Mouse (Mus musculus) intestine, embryonic 15.5 days (tissue): ENCODE data around the gene Zfp1. TPM values are rescaled to one million over a fixed set of nuclear protein-coding genes. Genes with fewer than 3 reads are reported as not detected.
A peak's percentile ranks its signal among the peaks of the same experiment; 100 is the strongest.

Source experiments
- ATAC-seq: fragments of 200-750 bp; cut with Nextera tagmentation; 2 replicates; pipeline ENCODE4 v1.8.0; 2017; ENCODE audit warnings: moderate TSS enrichment, moderate library complexity
- H3K27ac ChIP-seq: fragments of 300-500 bp; sonication (generic); 2 replicates; pipeline ENCODE4 v1.5.1; 2015; ENCODE audit warnings: mild to moderate bottlenecking, inconsistent platforms
- H3K27me3 ChIP-seq: fragments of 300-500 bp; sonication (generic); replicated peaks from 2 replicates; pipeline ENCODE4 v1.6.1; 2015; ENCODE audit warnings: inconsistent platforms
- H3K36me3 ChIP-seq: fragments of 300-500 bp; sonication (generic); 2 replicates; pipeline ENCODE4 v1.6.1; 2015; ENCODE audit warnings: inconsistent platforms
- H3K4me1 ChIP-seq: fragments of 300-500 bp; sonication (generic); replicated peaks from 2 replicates; pipeline ENCODE4 v1.6.1; 2015; ENCODE audit warnings: inconsistent platforms
- H3K4me2 ChIP-seq: fragments of 300-500 bp; sonication (generic); replicated peaks from 2 replicates; pipeline ENCODE4 v1.6.1; 2015; ENCODE audit warnings: mild to moderate bottlenecking, inconsistent platforms
- H3K4me3 ChIP-seq: fragments of 300-500 bp; sonication (generic); replicated peaks from 2 replicates; pipeline ENCODE4 v1.5.1; 2015; ENCODE audit warnings: inconsistent platforms
- H3K9ac ChIP-seq: fragments of 300-500 bp; sonication (generic); 2 replicates; pipeline ENCODE4 v1.6.1; 2015; ENCODE audit warnings: inconsistent platforms
- H3K9me3 ChIP-seq: fragments of 300-500 bp; sonication (generic); 2 replicates; pipeline ENCODE4 v1.6.1; 2016; ENCODE audit warnings: inconsistent platforms
- WGBS: fragments of 180-500 bp; shearing (Covaris S2); methylation state at CpG from one replicate; pipeline ENCODE4 v1.1.7; 2015; 5-methylcytosine and 5-hydroxymethylcytosine counted together
- polyA plus RNA-seq: library from polyadenylated mRNA; unstranded; fragments of >200 nt; fragmentation: Nextera tagmentation; extraction: Ambion mirVana; gene quantifications from 2 replicates; pipeline ENCODE4 v1.2.1, GENCODE M21; 2015

Gene Zfp1
- polyA plus RNA-seq, 1 experiment from 2014 or later = 14.9 TPM

GRCm38 (mm10) chr8:111645715-111646114 is 2.5 kb downstream of the Zfp1 start:
- ATAC-seq = no peak
- whole genome bisulfite sequencing = 95% methylated on average over 8 of the region's 8 CpGs

GRCm38 (mm10) chr8:111648834-111649233 is 5.6 kb downstream of the Zfp1 start:
- no peaks in the 10 kb centered on the region for H3K36me3 ChIP-seq
- H3K9me3 ChIP-seq = no peaks in the 10 kb centered on the region
- H3K27ac ChIP-seq = no peak overlapping the region
- H3K9ac ChIP-seq = no peak overlapping the region
- 72% methylated on average over 2 of the region's 2 CpGs for WGBS
- H3K4me1 ChIP-seq = no peaks in the 10 kb centered on the region
- ATAC-seq = no peak
- H3K27me3 ChIP-seq = no peaks in the 10 kb centered on the region
- no peak overlapping the region for H3K4me2 ChIP-seq
- no peak overlapping the region for H3K4me3 ChIP-seq

More at GRCm38 (mm10) chr8:111645715-111646114, 2.5 kb downstream of the Zfp1 start:
- Histone ChIP-seq H3K4me3 (no peak overlapping the region), H3K36me3 (no peaks in the 10 kb centered on the region), H3K4me1 (peaks cover 7% of the 10 kb centered on the region), H3K9ac (no peak overlapping the region), H3K9me3 (no peaks in the 10 kb centered on the region), H3K4me2 (no peak overlapping the region), H3K27ac (no peak overlapping the region), H3K27me3 (no peaks in the 10 kb centered on the region)

GRCm38 (mm10) chr8:111650651-111651050 is 7.5 kb downstream of the Zfp1 start:
- 93% methylated on average over 3 of the region's 3 CpGs for whole genome bisulfite sequencing
- no peaks in the 10 kb centered on the region for H3K27me3 ChIP-seq

GRCm38 (mm10) chr8:111653524-111653923 is 10.3 kb downstream of the Zfp1 start:
- H3K4me2 ChIP-seq = no peak overlapping the region
- ATAC-seq = no peak
- H3K4me3 ChIP-seq = no peak overlapping the region
- no peaks in the 10 kb centered on the region for H3K4me1 ChIP-seq
- no peaks in the 10 kb centered on the region for H3K9me3 ChIP-seq
- no peaks in the 10 kb centered on the region for H3K36me3 ChIP-seq
- H3K9ac ChIP-seq = no peak overlapping the region
- WGBS = 94% methylated on average over 2 of the region's 2 CpGs
- no peak overlapping the region for H3K27ac ChIP-seq
- H3K27me3 ChIP-seq = no peaks in the 10 kb centered on the region

More at GRCm38 (mm10) chr8:111650651-111651050, 7.5 kb downstream of the Zfp1 start:
- H3K4me1 ChIP-seq = no peaks in the 10 kb centered on the region
- ATAC-seq = no peak
- H3K36me3 ChIP-seq = no peaks in the 10 kb centered on the region
- H3K4me2 ChIP-seq = no peak overlapping the region
- no peak overlapping the region for H3K9ac ChIP-seq
- H3K27ac ChIP-seq = no peak overlapping the region
- no peak overlapping the region for H3K4me3 ChIP-seq
- no peaks in the 10 kb centered on the region for H3K9me3 ChIP-seq

GRCm38 (mm10) chr8:111657312-111657854 is 14.2 kb downstream of the Zfp1 start:
- Histone ChIP-seq H3K9ac (no peak overlapping the region), H3K4me1 (no peaks in the 10 kb centered on the region), H3K27me3 (no peaks in the 10 kb centered on the region), H3K27ac (no peak overlapping the region), H3K4me2 (no peak overlapping the region), H3K36me3 (no peaks in the 10 kb centered on the region), H3K9me3 (no peaks in the 10 kb centered on the region), H3K4me3 (no peak overlapping the region)
- ATAC-seq = no peak
- WGBS = 68% methylated on average over 1 of the region's 1 CpGs

GRCm38 (mm10) chr8:111658819-111659423 is 15.7 kb downstream of the Zfp1 start:
- 0 out of 2 replicates have a peak, but pooled peaks have one; percentile 45 for ATAC-seq
- no peak overlapping the region for H3K9ac ChIP-seq
- H3K4me3 ChIP-seq = no peak overlapping the region
- no peaks in the 10 kb centered on the region for H3K27me3 ChIP-seq
- H3K9me3 ChIP-seq = no peaks in the 10 kb centered on the region
- H3K36me3 ChIP-seq = no peaks in the 10 kb centered on the region
- no peak overlapping the region for H3K4me2 ChIP-seq
- H3K4me1 ChIP-seq = no peaks in the 10 kb centered on the region
- 72% methylated on average over 6 of the region's 6 CpGs for WGBS
- H3K27ac ChIP-seq = no peak overlapping the region

- Histone ChIP-seq H3K9me3 (no peaks in the 10 kb centered on the region), H3K4me2 (no peak overlapping the region), H3K27ac (no peak overlapping the region), H3K4me1 (no peaks in the 10 kb centered on the region), H3K4me3 (no peak overlapping the region), H3K36me3 (peaks cover under 1% of the 10 kb centered on the region; the same call in 1 of the 2 replicates), H3K9ac (no peak overlapping the region), H3K27me3 (no peaks in the 10 kb centered on the region)
- ATAC-seq = peak; percentile 77; the same call in 1 of the 2 replicates
- WGBS = 93% methylated on average over 3 of the region's 3 CpGs
Observed at GRCm38 (mm10) chr8:111662473-111662872, 19.3 kb downstream of the Zfp1 start.

- no peaks in the 10 kb centered on the region for H3K9me3 ChIP-seq
- H3K4me2 ChIP-seq = no peak overlapping the region
- peaks cover 21% of the 10 kb centered on the region for H3K36me3 ChIP-seq
- H3K9ac ChIP-seq = no peak overlapping the region
- H3K27ac ChIP-seq = no peak overlapping the region
- ATAC-seq = no peak
- H3K4me1 ChIP-seq = no peaks in the 10 kb centered on the region
- H3K27me3 ChIP-seq = no peaks in the 10 kb centered on the region
- H3K4me3 ChIP-seq = no peak overlapping the region
- WGBS = 76% methylated on average over 2 of the region's 2 CpGs
Observed at GRCm38 (mm10) chr8:111666751-111667150, 23.6 kb downstream of the Zfp1 start.

GRCm38 (mm10) chr8:111676237-111676636 is 33.0 kb downstream of the Zfp1 start:
- ATAC-seq = no peak
- 72% methylated on average over 8 of the region's 8 CpGs for WGBS
- Histone ChIP-seq H3K4me3 (no peak overlapping the region), H3K9ac (no peak overlapping the region), H3K36me3 (no peaks in the 10 kb centered on the region), H3K9me3 (no peaks in the 10 kb centered on the region), H3K27me3 (no peaks in the 10 kb centered on the region), H3K4me1 (no peaks in the 10 kb centered on the region), H3K4me2 (no peak overlapping the region), H3K27ac (no peak overlapping the region)

GRCm38 (mm10) chr8:111678111-111678510 is 34.9 kb downstream of the Zfp1 start:
- ATAC-seq = peak; percentile 76
- H3K27me3 ChIP-seq = no peaks in the 10 kb centered on the region
- WGBS = 18% methylated on average over 3 of the region's 3 CpGs
- H3K4me2 ChIP-seq = no peak overlapping the region
- no peaks in the 10 kb centered on the region for H3K9me3 ChIP-seq
- H3K4me1 ChIP-seq = no peaks in the 10 kb centered on the region
- H3K4me3 ChIP-seq = no peak overlapping the region
- no peaks in the 10 kb centered on the region for H3K36me3 ChIP-seq
- no peak overlapping the region for H3K9ac ChIP-seq
- H3K27ac ChIP-seq = no peak overlapping the region

GRCm38 (mm10) chr8:111678848-111679247 is 35.6 kb downstream of the Zfp1 start:
- no peak for ATAC-seq
- 95% methylated on average over 7 of the region's 7 CpGs for WGBS

GRCm38 (mm10) chr8:111680423-111681028 is 37.3 kb downstream of the Zfp1 start:
- Histone ChIP-seq H3K9ac (no peak overlapping the region), H3K4me1 (no peaks in the 10 kb centered on the region), H3K4me2 (no peak overlapping the region), H3K27ac (no peak overlapping the region), H3K9me3 (no peaks in the 10 kb centered on the region), H3K4me3 (no peak overlapping the region), H3K36me3 (no peaks in the 10 kb centered on the region), H3K27me3 (no peaks in the 10 kb centered on the region)
- ATAC-seq = no peak
- 37% methylated on average over 17 of the region's 17 CpGs for WGBS

More at GRCm38 (mm10) chr8:111678848-111679247, 35.6 kb downstream of the Zfp1 start:
- no peak overlapping the region for H3K27ac ChIP-seq
- no peaks in the 10 kb centered on the region for H3K27me3 ChIP-seq
- no peaks in the 10 kb centered on the region for H3K9me3 ChIP-seq
- no peak overlapping the region for H3K4me3 ChIP-seq
- H3K36me3 ChIP-seq = no peaks in the 10 kb centered on the region
- no peaks in the 10 kb centered on the region for H3K4me1 ChIP-seq
- no peak overlapping the region for H3K9ac ChIP-seq
- no peak overlapping the region for H3K4me2 ChIP-seq

GRCm38 (mm10) chr8:111681153-111681552 is 38.0 kb downstream of the Zfp1 start:
- Histone ChIP-seq H3K4me2 (no peak overlapping the region), H3K4me3 (no peak overlapping the region), H3K36me3 (no peaks in the 10 kb centered on the region), H3K9ac (no peak overlapping the region), H3K27me3 (no peaks in the 10 kb centered on the region), H3K27ac (no peak overlapping the region), H3K4me1 (no peaks in the 10 kb centered on the region), H3K9me3 (no peaks in the 10 kb centered on the region)
- no peak for ATAC-seq
- 73% methylated on average over 11 of the region's 11 CpGs for WGBS
